Mouse (Mus musculus): ENCODE results near the gene Lrp1.

DNA sequence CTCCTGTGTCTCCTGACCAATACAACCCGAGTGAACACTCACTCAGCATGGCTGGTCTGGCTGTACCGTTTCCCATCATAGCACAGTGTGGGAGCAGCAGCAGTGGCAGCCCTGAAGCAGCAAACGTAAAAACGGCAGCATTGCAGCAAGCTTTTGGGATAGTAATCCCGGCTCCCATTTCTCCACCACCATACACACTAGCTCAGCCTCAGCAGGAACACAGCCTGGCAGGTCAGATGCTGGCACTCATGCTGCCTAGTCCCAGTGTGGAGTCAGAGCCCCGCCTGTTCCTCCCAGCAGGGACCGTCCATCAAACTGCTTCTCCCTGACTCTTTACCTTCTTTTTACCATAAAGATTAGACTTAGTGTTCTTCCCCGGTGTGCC, 129.8 kb downstream of the Lrp1 start:
- TF ChIP-seq CTCF (conservative IDR thresholded peaks at IDR 0.05; ENCODE audit: insufficient read depth, insufficient read length, low read depth, low read length) (no peak), POLR2A (IDR thresholded peaks at IDR 0.05; ENCODE audit: low read depth, low read length) (no peak)

Data from kidney, adult 2 months (tissue).